Mouse (Mus musculus) kidney, postnatal 4 days (tissue): ENCODE results near the gene Fam189a2.

ENCODE experiments used
- DNase-seq, 2 experiments: peaks; one replicate each; pipeline ENCODE4 v3.0.0; 2021; ENCODE audit warnings: mixed read lengths in 2 of 2

The Fam189a2 gene

GRCm38 (mm10) chr19:24030871-24031556 lies at the start of gene Fam189a2:
Fam189a2 (minus strand) TSS chr19:24031019.
- peak; percentile 64 to 75 for DNase-seq

GRCm38 (mm10) chr19:24077658-24078057 lies 46.8 kb upstream of the Fam189a2 start:
- no peak for DNase-seq

DNA sequence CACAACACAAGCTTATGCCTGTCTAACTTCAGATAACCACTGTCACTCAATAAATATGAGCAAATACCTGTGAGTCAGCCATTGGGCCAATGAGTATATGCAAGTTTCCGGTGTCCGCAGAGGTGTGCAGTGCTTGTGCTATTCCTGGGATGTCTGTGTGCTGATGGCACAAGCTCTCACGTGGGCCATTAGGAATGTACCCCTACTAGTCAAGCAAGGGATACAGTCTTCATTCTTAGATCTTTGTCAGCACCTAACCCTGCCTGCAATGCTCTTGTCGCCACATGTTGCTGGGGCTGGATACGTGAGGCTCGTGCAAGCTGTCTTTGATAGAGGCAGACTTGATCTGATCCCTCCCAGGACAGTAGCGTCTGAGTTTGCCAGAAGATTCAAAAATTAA lies 45.7 kb upstream of the Fam189a2 start:
- no peak for DNase-seq

- DNase-seq, result no peak
Measured at GRCm38 (mm10) chr19:24075927-24076326, 45.1 kb upstream of the Fam189a2 start.

DNA sequence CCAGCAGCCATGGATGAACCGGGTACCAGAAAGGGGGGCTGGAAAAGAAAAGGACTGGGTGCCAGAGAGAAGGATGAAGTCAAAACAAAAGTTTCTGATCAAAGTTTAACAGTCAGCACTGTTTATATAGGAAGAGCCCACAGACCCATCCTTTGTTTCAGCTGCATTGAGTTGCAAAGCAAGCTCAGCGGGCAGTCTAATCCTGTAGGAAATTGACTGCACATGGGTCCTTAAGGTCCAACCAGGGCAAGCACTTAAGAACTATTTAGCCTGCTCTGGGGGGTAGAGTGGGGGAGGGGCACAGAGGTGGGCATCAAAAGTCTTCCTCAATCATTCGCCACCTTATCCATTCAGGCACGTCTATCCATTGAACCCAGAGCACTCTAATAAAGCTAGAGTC lies 42.3 kb upstream of the Fam189a2 start:
- no peak for DNase-seq

GRCm38 (mm10) chr19:24064348-24064895 lies 33.6 kb upstream of the Fam189a2 start:
- no peak for DNase-seq

DNA sequence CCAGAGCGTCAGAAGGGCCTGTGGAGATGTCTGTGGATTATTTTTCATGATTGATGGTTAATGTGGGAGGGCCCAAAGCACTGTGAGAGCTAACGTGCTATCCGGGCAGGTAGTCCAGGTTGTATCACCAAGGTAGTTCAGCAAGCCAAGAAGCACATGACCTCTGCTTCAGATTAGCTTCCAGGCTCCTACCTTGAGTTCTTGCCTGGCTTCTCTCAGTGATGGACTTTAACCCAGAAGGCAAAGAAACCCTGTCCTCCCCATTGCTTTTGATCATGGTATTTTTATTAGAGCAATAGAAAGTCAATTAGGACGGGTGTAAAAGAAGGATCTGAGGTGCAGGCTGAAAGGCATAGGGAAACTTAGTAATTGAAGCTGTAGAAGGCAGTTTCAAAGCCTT lies 32.8 kb upstream of the Fam189a2 start:
- no peak for DNase-seq

DNA sequence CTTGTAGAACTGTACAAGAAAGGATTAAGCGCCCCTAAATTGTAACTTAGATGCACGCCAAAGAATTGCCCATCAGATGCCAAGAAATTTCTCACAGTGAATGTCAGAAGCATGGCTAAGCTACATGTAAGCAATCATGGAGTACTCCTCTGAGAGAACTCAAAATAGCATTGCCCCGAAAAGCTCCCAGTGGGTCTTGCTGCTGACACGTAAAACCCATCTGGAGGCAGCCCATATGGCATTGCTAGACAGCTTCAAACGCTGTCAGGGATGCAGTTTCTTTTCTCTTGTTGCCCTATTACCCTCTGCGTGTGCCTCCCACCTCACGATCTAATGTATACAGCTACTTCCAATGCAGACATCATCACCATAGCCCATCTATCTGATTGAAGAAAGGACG lies 28.0 kb upstream of the Fam189a2 start:
- DNase-seq, result no peak

DNA sequence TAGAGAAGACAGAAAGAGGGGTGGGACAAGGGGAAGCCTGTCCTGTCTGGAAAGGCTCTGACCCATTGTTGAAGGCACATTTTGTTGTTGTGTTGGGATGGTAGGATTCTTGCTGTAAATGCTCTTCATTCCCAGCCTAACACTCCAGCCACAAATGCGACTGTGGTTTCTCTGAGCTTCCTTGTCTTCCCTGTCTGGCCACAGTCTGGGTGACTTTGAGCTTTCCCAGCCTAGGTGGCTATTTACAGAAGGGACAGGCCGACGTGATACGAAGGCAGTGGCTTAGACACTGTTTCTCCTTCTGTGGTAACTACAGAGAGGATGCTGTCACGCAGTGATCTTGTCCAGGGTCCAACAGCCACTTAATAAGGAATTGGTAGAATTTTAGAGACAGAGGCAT lies 27.2 kb upstream of the Fam189a2 start:
- DNase-seq, result no peak

DNA sequence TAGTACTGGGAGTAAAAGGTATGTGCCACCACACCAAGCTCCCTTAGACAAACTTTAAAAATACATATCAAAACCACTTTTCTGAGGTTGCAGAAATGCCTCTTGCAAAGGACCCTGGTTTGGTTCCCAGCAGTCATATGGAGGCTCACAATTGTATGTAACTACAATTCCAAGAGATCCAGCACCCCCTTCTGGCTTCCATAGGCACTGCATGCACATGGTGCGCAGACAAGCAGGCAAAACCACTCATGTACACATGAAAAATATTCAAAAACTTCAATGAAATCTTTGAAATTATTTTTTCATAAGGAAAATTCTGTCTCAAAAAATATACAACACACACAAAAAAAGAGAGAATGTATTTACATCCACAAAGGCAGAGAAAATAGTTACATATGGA lies 26.1 kb upstream of the Fam189a2 start:
- no peak for DNase-seq

DNA sequence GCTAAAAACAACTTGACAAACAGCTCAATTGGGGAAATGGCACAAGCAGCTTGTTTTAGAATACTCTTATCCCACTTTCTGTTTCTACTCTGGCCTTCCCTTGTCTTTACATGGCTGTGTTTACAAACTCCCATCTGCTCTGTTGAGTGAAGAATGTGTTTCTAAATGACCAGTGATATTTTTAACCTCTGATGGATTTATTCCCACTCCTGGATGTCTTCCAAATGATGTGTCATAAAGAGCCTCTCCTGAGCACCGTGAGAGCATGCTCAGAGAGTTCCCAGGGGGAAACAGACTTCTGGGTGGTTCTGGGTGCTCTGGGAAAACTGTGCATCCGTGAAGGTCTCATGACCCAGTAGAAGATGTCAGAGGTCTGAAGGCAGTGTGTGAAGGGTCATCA lies 24.1 kb upstream of the Fam189a2 start:
- DNase-seq, result no peak

GRCm38 (mm10) chr19:24054265-24054664 lies 23.4 kb upstream of the Fam189a2 start:
- peak; percentile 11 to 40 for DNase-seq

DNA sequence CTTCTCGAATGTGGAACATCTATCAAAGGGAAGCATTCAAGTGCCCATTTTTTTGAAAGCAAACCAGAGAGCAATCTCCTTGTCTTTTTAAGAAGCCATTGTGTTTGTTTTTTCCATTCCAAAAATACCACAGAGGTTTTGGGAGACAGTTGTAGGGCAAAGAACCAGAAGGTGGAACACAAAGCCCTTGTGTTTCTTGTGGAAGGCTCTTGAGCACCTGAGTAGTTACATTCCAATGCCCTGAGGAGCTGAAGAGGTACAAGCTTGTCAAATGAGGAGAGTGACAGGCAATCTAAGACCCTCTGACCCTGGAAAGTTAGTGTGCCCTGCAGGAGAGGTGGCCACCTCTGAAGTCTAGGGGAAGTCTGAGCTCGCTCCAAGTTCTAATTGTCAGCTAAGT lies 19.7 kb upstream of the Fam189a2 start:
- DNase-seq, result no peak

DNA sequence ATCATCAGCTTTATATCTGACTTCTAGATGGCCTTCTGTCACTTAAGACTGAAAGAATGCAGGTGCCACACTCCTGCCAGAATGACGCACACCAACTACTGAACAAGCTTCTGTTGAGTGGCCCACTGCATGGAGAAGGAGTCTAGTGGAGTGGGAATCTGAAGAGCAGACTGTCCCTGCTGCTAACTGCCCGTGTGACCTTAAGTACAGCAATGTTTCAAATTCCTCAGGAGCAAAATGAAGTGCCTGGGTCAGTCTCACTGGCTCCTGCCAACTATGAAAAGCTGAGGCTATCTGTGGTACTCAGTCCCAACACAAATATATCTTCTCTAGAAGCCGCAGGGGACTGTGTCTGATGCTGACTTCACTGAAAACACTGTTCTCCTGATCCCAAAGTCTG lies 18.5 kb upstream of the Fam189a2 start:
- no peak for DNase-seq

GRCm38 (mm10) chr19:24046395-24046993 lies 15.7 kb upstream of the Fam189a2 start:
- DNase-seq, result no peak

GRCm38 (mm10) chr19:24042387-24042786 lies 11.6 kb upstream of the Fam189a2 start:
- DNase-seq, result no peak

- no peak for DNase-seq
Measured at GRCm38 (mm10) chr19:24039061-24039853, 8.4 kb upstream of the Fam189a2 start.

GRCm38 (mm10) chr19:24034367-24034766 lies 3.5 kb upstream of the Fam189a2 start:
- no peak for DNase-seq

GRCm38 (mm10) chr19:24032654-24033236 lies 1.9 kb upstream of the Fam189a2 start:
- DNase-seq, result no peak

- peak; percentile 44 to 51 for DNase-seq
Measured at GRCm38 (mm10) chr19:24030511-24030870, 328 bp downstream of the Fam189a2 start.

DNA sequence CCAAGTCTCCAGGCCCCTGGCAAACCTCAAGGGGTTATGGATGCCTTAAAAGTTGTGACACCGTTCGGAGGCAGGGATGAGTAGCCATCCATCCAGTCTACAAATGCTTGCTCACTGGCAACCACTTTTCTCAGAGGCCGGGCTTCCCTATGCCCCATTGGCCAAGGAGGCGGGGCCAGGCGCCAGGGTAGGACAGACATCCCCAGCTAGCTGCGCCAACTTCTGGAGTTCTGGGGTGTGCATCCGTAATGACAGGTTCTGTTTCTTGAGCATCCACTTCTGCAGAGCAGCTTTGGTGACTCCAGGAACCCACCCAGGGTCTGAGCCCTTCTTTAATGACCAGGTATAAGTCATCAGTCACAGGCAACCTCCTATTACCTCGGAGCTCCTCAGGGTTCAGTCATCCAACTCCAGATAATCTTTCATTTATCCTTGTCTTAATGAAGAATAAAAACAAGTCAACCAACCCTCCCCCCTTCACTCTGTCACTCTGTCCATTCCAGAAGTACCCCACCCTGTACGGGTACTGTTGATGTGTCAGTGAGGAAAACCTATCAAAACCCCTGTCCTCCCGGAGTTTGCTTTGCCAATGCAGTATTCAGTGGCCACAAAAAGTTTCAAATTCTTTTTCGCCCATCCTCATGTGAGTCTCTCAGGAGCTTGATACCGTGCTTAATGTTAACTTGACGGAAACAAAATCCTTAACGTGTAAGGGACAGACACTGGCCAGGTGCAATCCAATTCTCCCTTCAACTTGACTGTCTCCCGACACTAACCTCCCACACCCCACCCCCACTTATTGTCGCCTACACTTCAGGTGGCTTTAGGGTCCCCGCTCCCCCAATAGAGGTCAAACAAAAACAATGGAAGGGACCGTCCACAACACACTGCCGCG lies 956 bp downstream of the Fam189a2 start:
- DNase-seq, result peak; percentile 55 to 69

DNA sequence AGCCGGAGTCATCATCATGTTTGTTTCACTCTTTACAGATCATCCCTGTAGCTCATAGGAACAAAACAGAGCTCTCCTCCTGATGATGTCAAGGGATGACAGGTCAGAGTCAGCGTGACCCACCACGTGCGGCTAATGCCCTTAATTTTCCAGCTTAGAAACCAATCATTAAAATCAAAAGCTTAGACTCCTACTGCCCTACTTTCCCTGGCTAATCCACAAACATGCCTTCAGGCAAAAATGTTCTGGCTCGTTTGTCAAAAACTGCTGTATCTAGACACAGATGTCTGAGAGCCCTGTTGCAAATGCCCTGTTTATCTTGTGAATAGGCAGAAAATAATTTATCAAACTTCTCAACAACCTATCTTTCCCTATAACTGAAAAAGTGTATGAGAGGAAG lies 4.9 kb downstream of the Fam189a2 start:
- no peak for DNase-seq
